Mouse (Mus musculus) G1E (cell line): Measurements from ENCODE around the gene Tec. TPM values are rescaled to one million over a fixed set of nuclear protein-coding genes. Genes with fewer than 3 reads are reported as not detected.
A peak's percentile ranks its signal among the peaks of the same experiment; 100 is the strongest.

Source experiments
- ATAC-seq: 2 replicates; pipeline ENCODE4 v1.8.0; 2016; ENCODE audit warnings: mild to moderate bottlenecking; ENCODE audit not compliant: insufficient number of reproducible peaks, poor library complexity, low FRiP score, severe bottlenecking; ENCODE audit errors: extremely low read depth
- DNase-seq: peaks from one replicate; pipeline ENCODE4 v3.0.0; 2012; ENCODE audit warnings: low spot score
- H3K27me3 ChIP-seq: 2 replicates; pipeline ENCODE4 v1.6.1; 2012; ENCODE audit warnings: mild to moderate bottlenecking, low read length, inconsistent platforms; ENCODE audit not compliant: insufficient read depth
- H3K36me3 ChIP-seq: replicated peaks from 2 replicates; pipeline ENCODE3; 2012; ENCODE audit warnings: mild to moderate bottlenecking, inconsistent platforms
- H3K4me1 ChIP-seq: 2 replicates; pipeline ENCODE4 v1.6.1; 2012; ENCODE audit warnings: low read depth, low read length, inconsistent platforms, mixed read lengths; ENCODE audit not compliant: insufficient read depth
- H3K4me3 ChIP-seq: 2 replicates; pipeline ENCODE4 v1.5.1; 2012; ENCODE audit warnings: low read depth, mild to moderate bottlenecking, inconsistent platforms, low read length, moderate library complexity, mixed read lengths
- H3K9me3 ChIP-seq: replicated peaks from 2 replicates; pipeline ENCODE4 v1.6.1; 2012; ENCODE audit warnings: inconsistent platforms
- CTCF ChIP-seq: IDR thresholded peaks from 2 replicates; pipeline ENCODE4 v1.5.1; 2012; ENCODE audit warnings: low read depth, low read length, inconsistent platforms, mixed read lengths
- GATA1 ChIP-seq: IDR thresholded peaks from 2 replicates; pipeline ENCODE4 v1.6.1; 2012; ENCODE audit warnings: borderline replicate concordance, low read length, inconsistent platforms, mixed read lengths
- GATA2 ChIP-seq: IDR thresholded peaks from 2 replicates; pipeline ENCODE4 v1.6.1; 2012; ENCODE audit warnings: low read depth, low read length, inconsistent platforms, borderline replicate concordance
- POLR2AphosphoS5 ChIP-seq: IDR thresholded peaks from 2 replicates; pipeline ENCODE4 v1.6.1; 2012; ENCODE audit warnings: low read depth, low read length, inconsistent platforms; ENCODE audit not compliant: insufficient replicate concordance
- TAL1 ChIP-seq: conservative IDR thresholded peaks from 2 replicates; pipeline ENCODE4 v1.6.1; 2012; ENCODE audit warnings: low read depth, low read length, inconsistent platforms, mixed read lengths
- polyA plus RNA-seq: library from polyadenylated mRNA; stranded (reverse); fragments of >175 nt; gene quantifications from 2 replicates; pipeline ENCODE4 v1.2.3, GENCODE M21; 2012
- total RNA-seq, 2 experiments: library from RNA; stranded (forward) in 1 of 2; stranded (reverse) in 1 of 2; fragments of 200-1000 nt in 1 of 2; fragments of >200 nt in 1 of 2; fragmentation: Nextera tagmentation in 1 of 2; gene quantifications; 2 replicates each; pipeline ENCODE4 v1.2.3; 2014 to 2017

The Tec gene
- total and polyA plus RNA-seq, 3 experiments: 2.9 to 91.6 (median 45.7) TPM

GRCm38 (mm10) chr5:72851674-72852098 lies 16.6 kb downstream of the Tec start:
- ATAC-seq (peak; percentile 89), DNase-seq (peak; percentile 47)
- peaks cover 14% of the 10 kb centered on the region; the same call in 1 of the 2 replicates for H3K27me3 ChIP-seq
- peak overlapping the region; percentile 41; the same call in 1 of the 2 replicates for H3K4me3 ChIP-seq
- peaks cover 93% of the 10 kb centered on the region for H3K4me1 ChIP-seq
- H3K36me3 ChIP-seq: peaks cover 45% of the 10 kb centered on the region
- H3K9me3 ChIP-seq: no peaks in the 10 kb centered on the region
- peak; percentile 76 for TF ChIP-seq TAL1
- no peak for TF ChIP-seq GATA2

- ATAC-seq (0 out of 2 replicates have a peak, but pooled peaks have one; percentile 1), DNase-seq (no peak)
- H3K36me3 ChIP-seq: peaks cover 39% of the 10 kb centered on the region
- peak overlapping the region; percentile 41; the same call in 1 of the 2 replicates for H3K4me3 ChIP-seq
- peaks cover 91% of the 10 kb centered on the region for H3K4me1 ChIP-seq
- H3K27me3 ChIP-seq: peaks cover 10% of the 10 kb centered on the region; the same call in 1 of the 2 replicates
- H3K9me3 ChIP-seq: no peaks in the 10 kb centered on the region
- no peak for TF ChIP-seq CTCF
- peak; percentile 37; the same call in 1 of the 2 replicates for TF ChIP-seq TAL1
These were observed 17.2 kb downstream of the Tec start for GRCm38 (mm10) chr5:72850926-72851673.

GRCm38 (mm10) chr5:72848889-72849435 lies 19.3 kb downstream of the Tec start:
- Histone ChIP-seq H3K27me3 (no peaks in the 10 kb centered on the region), H3K4me3 (no peak overlapping the region), H3K36me3 (peaks cover 31% of the 10 kb centered on the region), H3K9me3 (no peaks in the 10 kb centered on the region), H3K4me1 (peaks cover 92% of the 10 kb centered on the region)
- no peak for TF ChIP-seq TAL1
- TF ChIP-seq GATA2: no peak
- no peak for DNase-seq
- no peak for ATAC-seq

- no peaks in the 10 kb centered on the region for H3K9me3 ChIP-seq
- no peak for ATAC-seq
- peaks cover 31% of the 10 kb centered on the region for H3K36me3 ChIP-seq
- H3K4me1 ChIP-seq: peaks cover 83% of the 10 kb centered on the region
- DNase-seq: no peak
- TF ChIP-seq GATA1 (no peak), CTCF (no peak), POLR2AphosphoS5 (no peak), TAL1 (no peak), GATA2 (no peak)
- no peak overlapping the region for H3K4me3 ChIP-seq
- no peaks in the 10 kb centered on the region for H3K27me3 ChIP-seq
These were observed 21.6 kb downstream of the Tec start for GRCm38 (mm10) chr5:72846712-72847111.

- TF ChIP-seq GATA1 (no peak), CTCF (no peak), POLR2AphosphoS5 (no peak), GATA2 (no peak), TAL1 (no peak)
- Histone ChIP-seq H3K27me3 (no peaks in the 10 kb centered on the region), H3K36me3 (peaks cover 31% of the 10 kb centered on the region), H3K9me3 (no peaks in the 10 kb centered on the region), H3K4me3 (no peak overlapping the region), H3K4me1 (peaks cover 76% of the 10 kb centered on the region)
- DNase-seq (no peak), ATAC-seq (no peak)
These were observed 22.2 kb downstream of the Tec start for GRCm38 (mm10) chr5:72845928-72846630.

- Histone ChIP-seq H3K9me3 (peaks cover 5% of the 10 kb centered on the region), H3K4me1 (peaks cover 72% of the 10 kb centered on the region), H3K27me3 (no peaks in the 10 kb centered on the region), H3K4me3 (no peak overlapping the region), H3K36me3 (peaks cover 32% of the 10 kb centered on the region)
- ATAC-seq (no peak), DNase-seq (no peak)
- TF ChIP-seq TAL1 (no peak), POLR2AphosphoS5 (no peak), GATA2 (no peak), GATA1 (no peak), CTCF (no peak)
These were observed 23.3 kb downstream of the Tec start for GRCm38 (mm10) chr5:72844776-72845495.
